Mouse (Mus musculus): ENCODE results near the gene Gm13124. TPM values are rescaled to one million over a fixed set of nuclear protein-coding genes. Genes with fewer than 3 reads are reported as not detected.
"Not testable (repeated sequence)": the region's sequence is repeated elsewhere in the genome, so short reads cannot be mapped to it uniquely, and the experiment has no call there.

Gm13124 gene
- not detected in 2 replicates for polyA plus RNA-seq (2012; rRNA removed)

DNA sequence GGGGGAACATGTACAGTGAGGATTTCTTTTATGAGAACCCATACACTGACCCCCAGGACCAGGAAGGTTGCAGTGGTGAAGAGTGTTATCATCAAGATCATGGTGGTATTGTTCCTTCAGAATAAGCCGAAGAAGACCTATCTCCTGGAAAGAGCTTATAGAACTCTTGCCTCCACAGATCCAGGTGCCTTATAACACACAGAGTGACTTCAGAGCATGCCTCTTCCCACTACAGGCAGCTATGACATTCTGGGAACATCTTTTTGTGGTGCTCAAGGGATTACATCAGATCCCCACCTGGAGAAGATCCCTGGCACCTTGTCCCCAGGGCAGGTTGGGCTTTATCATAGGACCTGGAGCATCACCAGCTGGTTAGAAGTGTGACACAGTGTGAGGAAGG, at the start of gene Gm13124:
Gene Gm13124 (minus strand): TSS at position 101 of the 400 bp plus-strand sequence.
- Histone ChIP-seq H3K4me3 (ENCODE audit: insufficient read depth, low read depth, low read length) (no peak within 1 kb of the TSS), H3K27ac (ENCODE audit: insufficient read depth, low read depth, low read length) (no peak within 1 kb of the TSS), H3K4me1 (ENCODE audit: control insufficient read depth, insufficient read depth, low read length) (no peaks in the 10 kb centered on the region), H3K36me3 (ENCODE audit: control insufficient read depth, insufficient read depth, low read length) (no peaks in the 10 kb centered on the region), H3K27me3 (replicated peaks; ENCODE audit: control insufficient read depth, insufficient read depth, low read length) (no peaks in the 10 kb centered on the region)
- TF ChIP-seq CTCF (conservative IDR thresholded peaks at IDR 0.05; ENCODE audit: insufficient read depth, insufficient read length, low read depth, low read length) = no peak
- 93% methylated on average over 1 of the region's 1 CpGs for WGBS
- DNase-seq = no peak

DNA sequence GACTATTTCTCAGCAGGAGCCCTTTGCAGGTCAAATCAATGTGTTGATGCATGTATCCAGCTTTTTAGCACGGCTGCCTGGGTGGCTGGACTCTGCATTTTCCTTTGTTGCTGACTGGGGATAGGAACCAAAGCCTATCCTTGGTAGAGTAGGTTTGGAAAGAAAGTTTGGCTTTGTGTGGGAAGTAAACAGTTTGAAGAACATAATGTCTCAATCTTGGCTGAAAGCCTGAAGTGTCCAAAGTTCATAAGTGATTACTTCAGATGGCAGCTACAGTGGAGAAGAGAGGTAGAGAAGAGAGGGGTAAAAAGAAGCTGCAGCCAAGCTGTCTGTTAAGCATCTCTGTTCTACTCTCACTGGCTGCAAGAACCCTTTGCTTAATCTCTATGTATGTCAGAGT, 49.7 kb upstream of the Gm13124 start:
- 57% methylated on average over 1 of the region's 1 CpGs for WGBS
- DNase-seq = peak; percentile 63

DNA sequence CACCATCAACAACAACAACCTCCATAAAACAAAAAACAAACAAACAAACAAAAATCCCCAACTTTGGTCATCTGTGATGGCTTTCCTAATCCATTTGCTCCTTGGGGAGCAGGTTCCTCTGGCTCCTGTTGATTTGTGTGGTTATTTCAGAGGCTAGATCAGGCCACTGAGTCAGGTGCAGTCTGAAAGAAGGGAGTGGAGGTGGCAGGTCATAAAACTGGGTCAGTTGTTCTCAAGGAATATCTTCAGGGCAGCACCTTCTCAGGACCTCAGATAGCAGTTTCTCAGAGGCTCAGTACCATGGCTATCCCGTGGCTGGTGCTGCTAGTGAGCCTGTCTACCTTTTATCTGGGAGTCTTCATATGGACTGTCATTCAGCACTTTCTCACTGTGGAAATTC, 48.5 kb upstream of the Gm13124 start, which contains the start of gene Aadacl4:
Gene Aadacl4 (plus strand): TSS at position 301 of the 400 bp plus-strand sequence.
- DNase-seq = no peak
- WGBS = 48% methylated on average over 1 of the region's 1 CpGs
- TF ChIP-seq CTCF (conservative IDR thresholded peaks at IDR 0.05; ENCODE audit: insufficient read depth, insufficient read length, low read depth, low read length) (no peak), POLR2A (IDR thresholded peaks at IDR 0.05; ENCODE audit: low read depth, low read length) (no peak)

More for the DNA sequence above, 49.7 kb upstream of the Gm13124 start:
- Histone ChIP-seq H3K27me3 (replicated peaks; ENCODE audit: control insufficient read depth, insufficient read depth, low read length) (no peaks in the 10 kb centered on the region), H3K36me3 (ENCODE audit: control insufficient read depth, insufficient read depth, low read length) (no peaks in the 10 kb centered on the region), H3K27ac (ENCODE audit: insufficient read depth, low read depth, low read length) (no peak overlapping the region), H3K4me3 (ENCODE audit: insufficient read depth, low read depth, low read length) (no peak overlapping the region), H3K4me1 (ENCODE audit: control insufficient read depth, insufficient read depth, low read length) (no peaks in the 10 kb centered on the region)
- TF ChIP-seq CTCF (conservative IDR thresholded peaks at IDR 0.05; ENCODE audit: insufficient read depth, insufficient read length, low read depth, low read length) (no peak), POLR2A (IDR thresholded peaks at IDR 0.05; ENCODE audit: low read depth, low read length) (no peak)

DNA sequence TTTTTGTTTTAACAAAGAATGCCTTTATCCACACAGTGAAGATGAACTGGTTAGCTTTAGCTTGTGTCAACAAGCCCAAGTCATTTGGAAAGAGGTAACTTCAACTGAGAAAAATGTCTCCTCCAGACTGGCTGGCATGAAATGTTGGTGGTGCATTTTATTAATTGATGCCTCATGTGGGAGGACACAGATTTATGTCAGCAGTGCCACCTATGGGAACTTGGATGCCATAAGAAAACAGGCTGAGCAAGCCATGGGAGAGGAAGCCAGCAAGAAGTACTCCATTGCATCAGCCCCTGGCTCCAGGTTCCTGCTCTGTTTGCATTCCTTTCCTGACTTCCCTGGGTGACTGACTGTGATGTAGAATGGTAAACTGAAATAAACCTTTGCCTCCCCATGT, 27.9 kb upstream of the Gm13124 start:
- no peak for DNase-seq
- Histone ChIP-seq H3K4me3 (ENCODE audit: insufficient read depth, low read depth, low read length) (no peak overlapping the region), H3K36me3 (ENCODE audit: control insufficient read depth, insufficient read depth, low read length) (no peaks in the 10 kb centered on the region), H3K27me3 (replicated peaks; ENCODE audit: control insufficient read depth, insufficient read depth, low read length) (no peaks in the 10 kb centered on the region), H3K4me1 (ENCODE audit: control insufficient read depth, insufficient read depth, low read length) (no peaks in the 10 kb centered on the region), H3K27ac (ENCODE audit: insufficient read depth, low read depth, low read length) (no peak overlapping the region)
- TF ChIP-seq POLR2A (IDR thresholded peaks at IDR 0.05; ENCODE audit: low read depth, low read length) (no peak), CTCF (conservative IDR thresholded peaks at IDR 0.05; ENCODE audit: insufficient read depth, insufficient read length, low read depth, low read length) (no peak)

More for the DNA sequence above, 48.5 kb upstream of the Gm13124 start, which contains the start of gene Aadacl4:
- Histone ChIP-seq H3K36me3 (ENCODE audit: control insufficient read depth, insufficient read depth, low read length) (no peaks in the 10 kb centered on the region), H3K27me3 (replicated peaks; ENCODE audit: control insufficient read depth, insufficient read depth, low read length) (no peaks in the 10 kb centered on the region), H3K4me1 (ENCODE audit: control insufficient read depth, insufficient read depth, low read length) (no peaks in the 10 kb centered on the region), H3K4me3 (ENCODE audit: insufficient read depth, low read depth, low read length) (no peak within 1 kb of the TSS), H3K27ac (ENCODE audit: insufficient read depth, low read depth, low read length) (no peak within 1 kb of the TSS)

DNA sequence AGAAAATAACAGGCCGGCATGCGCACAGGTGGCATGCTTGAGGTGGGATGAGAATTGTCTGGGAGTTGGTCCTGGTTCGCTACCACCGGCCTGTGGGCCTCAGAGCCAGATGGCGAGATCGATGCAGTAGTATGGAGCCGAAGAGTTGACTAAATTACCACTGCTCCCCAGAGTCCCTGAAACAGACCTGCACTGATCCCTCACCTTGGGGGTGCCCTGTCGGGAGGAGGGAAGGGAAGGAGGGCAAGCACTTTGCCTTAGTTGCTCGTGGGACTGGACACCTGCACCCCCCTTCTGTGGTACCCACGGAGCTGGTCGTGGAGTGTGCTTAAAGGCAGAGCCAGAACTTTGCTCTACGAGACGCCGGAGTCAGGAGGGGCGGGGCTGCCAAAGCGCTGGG, 21.3 kb upstream of the Gm13124 start:
- not testable (repeated sequence) for H3K27me3 ChIP-seq (replicated peaks; ENCODE audit: control insufficient read depth, insufficient read depth, low read length); H3K36me3 ChIP-seq (ENCODE audit: control insufficient read depth, insufficient read depth, low read length); H3K4me3 ChIP-seq (ENCODE audit: insufficient read depth, low read depth, low read length); H3K27ac ChIP-seq (ENCODE audit: insufficient read depth, low read depth, low read length); H3K4me1 ChIP-seq (ENCODE audit: control insufficient read depth, insufficient read depth, low read length); DNase-seq
- 85% methylated on average over 13 of the region's 16 CpGs for WGBS

DNA sequence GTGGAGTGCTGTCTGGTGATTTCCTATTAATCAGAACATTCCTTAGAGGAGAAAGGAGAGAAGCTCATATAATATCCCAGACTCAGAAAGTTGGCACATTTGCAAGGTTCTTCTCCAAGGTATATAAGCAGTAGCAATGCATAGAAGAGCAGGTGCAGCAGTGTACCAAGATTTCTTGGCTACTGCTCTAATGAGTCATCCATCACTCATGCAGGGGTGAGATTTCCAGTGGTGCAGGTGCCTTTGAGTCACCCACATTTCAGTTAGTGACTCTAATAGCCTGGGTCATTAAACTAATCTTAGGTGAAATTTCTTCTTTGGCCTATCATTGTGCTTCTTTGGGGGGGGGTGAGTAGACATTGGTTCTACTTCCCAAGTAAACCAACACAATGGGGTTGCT, 2.8 kb upstream of the Gm13124 start:
- H3K27ac ChIP-seq (ENCODE audit: insufficient read depth, low read depth, low read length) = no peak overlapping the region

DNA sequence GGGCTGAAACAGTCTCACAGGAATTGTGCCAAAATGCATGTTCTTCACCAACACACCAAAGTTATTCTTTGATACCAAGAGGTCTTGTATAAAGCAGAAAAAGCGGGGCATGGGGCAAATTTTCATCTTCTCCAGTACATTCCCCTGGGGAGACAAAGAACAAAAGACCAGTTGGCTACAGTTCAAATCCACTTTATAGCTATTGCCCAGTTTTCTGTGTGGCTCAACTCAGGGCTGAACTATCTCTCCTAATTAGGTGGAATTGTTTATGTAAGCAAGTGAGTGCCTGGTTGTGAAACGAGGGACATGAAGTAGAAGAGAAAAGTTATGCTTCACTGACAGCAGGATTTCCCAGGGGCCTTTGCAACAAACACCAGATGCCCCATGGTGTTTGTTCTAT, 3.7 kb downstream of the Gm13124 start:
- no peak for DNase-seq
- TF ChIP-seq POLR2A (IDR thresholded peaks at IDR 0.05; ENCODE audit: low read depth, low read length) = no peak
- TF ChIP-seq CTCF (conservative IDR thresholded peaks at IDR 0.05; ENCODE audit: insufficient read depth, insufficient read length, low read depth, low read length) = no peak
- Histone ChIP-seq H3K4me1 (ENCODE audit: control insufficient read depth, insufficient read depth, low read length) (no peaks in the 10 kb centered on the region), H3K27ac (ENCODE audit: insufficient read depth, low read depth, low read length) (no peak overlapping the region), H3K4me3 (ENCODE audit: insufficient read depth, low read depth, low read length) (no peak overlapping the region), H3K36me3 (ENCODE audit: control insufficient read depth, insufficient read depth, low read length) (no peaks in the 10 kb centered on the region), H3K27me3 (replicated peaks; ENCODE audit: control insufficient read depth, insufficient read depth, low read length) (no peaks in the 10 kb centered on the region)
- WGBS = 52% methylated on average over 2 of the region's 2 CpGs

More for the DNA sequence above, 2.8 kb upstream of the Gm13124 start:
- TF ChIP-seq CTCF (conservative IDR thresholded peaks at IDR 0.05; ENCODE audit: insufficient read depth, insufficient read length, low read depth, low read length) = no peak
- TF ChIP-seq POLR2A (IDR thresholded peaks at IDR 0.05; ENCODE audit: low read depth, low read length) = no peak
- no peak for DNase-seq
- Histone ChIP-seq H3K27me3 (replicated peaks; ENCODE audit: control insufficient read depth, insufficient read depth, low read length) (no peaks in the 10 kb centered on the region), H3K36me3 (ENCODE audit: control insufficient read depth, insufficient read depth, low read length) (no peaks in the 10 kb centered on the region), H3K4me1 (ENCODE audit: control insufficient read depth, insufficient read depth, low read length) (no peaks in the 10 kb centered on the region), H3K4me3 (ENCODE audit: insufficient read depth, low read depth, low read length) (no peak overlapping the region)

DNA sequence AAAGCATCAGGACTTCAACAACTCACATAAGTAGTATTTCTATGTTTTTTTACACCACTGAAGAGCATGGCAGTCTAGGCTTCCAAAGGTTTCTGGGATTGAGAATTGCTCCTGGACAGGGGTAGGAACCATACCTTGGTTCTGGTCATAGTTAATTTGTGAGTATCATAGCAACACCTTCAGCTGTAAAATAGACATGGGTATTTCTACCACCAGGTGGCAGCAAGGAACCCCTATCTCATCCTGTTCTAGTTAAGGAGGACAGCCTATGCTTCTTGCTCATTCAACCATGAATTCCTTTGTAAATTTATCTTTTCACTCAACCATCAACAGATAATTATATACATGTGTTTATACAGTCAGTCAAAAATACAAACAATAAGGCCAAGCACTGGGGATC, 5.1 kb downstream of the Gm13124 start:
- H3K36me3 ChIP-seq (ENCODE audit: control insufficient read depth, insufficient read depth, low read length) = no peaks in the 10 kb centered on the region
- no peak overlapping the region for H3K4me3 ChIP-seq (ENCODE audit: insufficient read depth, low read depth, low read length)
- no peaks in the 10 kb centered on the region for H3K27me3 ChIP-seq (replicated peaks; ENCODE audit: control insufficient read depth, insufficient read depth, low read length)
- TF ChIP-seq POLR2A (IDR thresholded peaks at IDR 0.05; ENCODE audit: low read depth, low read length) (no peak), CTCF (conservative IDR thresholded peaks at IDR 0.05; ENCODE audit: insufficient read depth, insufficient read length, low read depth, low read length) (no peak)
- DNase-seq = peak; percentile 29
- no peak overlapping the region for H3K27ac ChIP-seq (ENCODE audit: insufficient read depth, low read depth, low read length)
- H3K4me1 ChIP-seq (ENCODE audit: control insufficient read depth, insufficient read depth, low read length) = no peaks in the 10 kb centered on the region
